Mouse (Mus musculus): Measurements from ENCODE around the gene Nmi.
"Not testable (repeated sequence)": the region's sequence is repeated elsewhere in the genome, so short reads cannot be mapped to it uniquely, and the experiment has no call there.

The Nmi gene

DNA sequence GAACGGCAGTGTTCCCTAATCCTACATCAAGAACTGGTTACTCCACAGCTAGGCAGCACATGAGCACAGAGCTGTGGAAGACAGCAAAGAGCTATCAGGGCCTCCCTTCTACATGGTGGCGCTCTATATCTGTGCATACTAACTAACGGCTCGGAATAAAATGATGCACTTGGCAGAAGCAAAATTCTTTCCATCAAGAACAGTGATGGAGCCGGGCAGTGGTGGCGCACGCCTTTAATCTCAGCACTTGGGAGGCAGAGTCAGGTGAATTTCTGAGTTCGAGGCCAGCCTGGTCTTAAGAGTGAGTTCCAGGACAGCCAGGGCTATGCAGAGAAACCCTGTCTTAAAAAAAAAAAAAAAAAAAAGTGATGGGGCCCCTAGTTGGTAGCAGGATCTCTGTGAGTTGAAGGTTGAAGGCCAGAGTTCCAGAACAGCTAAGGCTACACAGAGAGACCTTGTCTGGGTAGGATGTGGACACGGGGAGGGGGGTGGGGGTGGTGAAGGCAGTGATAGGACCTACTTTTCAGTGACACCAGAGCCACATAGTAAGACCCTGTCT, at the start of gene Nmi:
Gene Nmi (minus strand): TSS at position 85 of the 559 bp plus-strand sequence.
- in situ Hi-C loops (cut with MboI, MseI) = no loop called here

- in situ Hi-C loops (cut with MboI, MseI) = no loop called here
Observed at GRCm38 (mm10) chr2:52016361-52016760, 43.1 kb upstream of the Nmi start.

DNA sequence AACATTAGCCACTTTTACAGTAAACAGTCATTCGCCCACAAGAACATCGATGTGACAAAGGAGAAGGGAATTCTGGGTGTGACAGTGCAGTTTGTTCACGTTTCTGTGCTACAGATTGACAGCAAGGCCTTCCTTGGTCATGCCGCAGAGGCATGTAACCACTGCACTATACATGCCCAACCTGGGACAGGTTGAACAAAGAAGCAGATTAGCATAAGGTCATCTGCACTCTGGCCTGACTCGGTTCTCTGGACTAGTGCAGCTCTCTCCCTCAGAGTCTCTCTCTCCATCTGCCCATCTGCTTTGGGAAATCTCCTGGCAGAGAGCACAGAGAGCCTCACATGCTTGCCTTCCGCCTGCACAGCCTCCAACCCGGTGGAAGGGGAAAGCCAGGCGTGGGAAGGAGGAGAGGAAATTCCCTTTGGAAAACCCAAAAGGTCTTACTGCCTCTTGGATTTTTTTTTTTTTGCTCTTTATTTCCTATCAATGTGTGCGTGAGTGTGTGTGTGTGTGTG, 40.1 kb upstream of the Nmi start:
- in situ Hi-C loops (cut with MboI, MseI) = no loop called here

- in situ Hi-C loops (cut with MboI, MseI) = not testable (repeated sequence)
Observed at GRCm38 (mm10) chr2:52011820-52012219, 38.5 kb upstream of the Nmi start.

DNA sequence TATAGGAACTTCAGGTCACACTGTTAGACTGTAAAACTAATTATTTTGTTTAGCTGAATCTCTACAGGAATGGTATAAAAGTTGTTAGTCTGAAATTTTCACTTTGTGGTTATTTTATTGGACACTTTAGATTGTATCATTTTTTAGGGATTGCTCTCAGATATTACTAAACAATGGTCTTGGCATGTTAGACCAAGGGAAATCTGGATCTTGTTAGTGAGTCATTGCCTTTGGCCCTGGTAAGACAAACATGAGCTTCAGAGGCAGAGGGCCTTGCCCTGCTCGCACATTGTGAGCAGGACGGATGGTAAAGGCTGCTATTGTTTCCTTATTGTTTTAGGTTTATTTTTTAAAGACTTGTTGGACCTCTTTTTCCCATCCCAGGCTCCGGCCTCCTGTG, 33.1 kb upstream of the Nmi start:
- in situ Hi-C loops (cut with MboI, MseI) = no loop called here

- in situ Hi-C loops (cut with MboI, MseI) = not testable (repeated sequence)
Observed at GRCm38 (mm10) chr2:52002299-52002698, 29.0 kb upstream of the Nmi start.

DNA sequence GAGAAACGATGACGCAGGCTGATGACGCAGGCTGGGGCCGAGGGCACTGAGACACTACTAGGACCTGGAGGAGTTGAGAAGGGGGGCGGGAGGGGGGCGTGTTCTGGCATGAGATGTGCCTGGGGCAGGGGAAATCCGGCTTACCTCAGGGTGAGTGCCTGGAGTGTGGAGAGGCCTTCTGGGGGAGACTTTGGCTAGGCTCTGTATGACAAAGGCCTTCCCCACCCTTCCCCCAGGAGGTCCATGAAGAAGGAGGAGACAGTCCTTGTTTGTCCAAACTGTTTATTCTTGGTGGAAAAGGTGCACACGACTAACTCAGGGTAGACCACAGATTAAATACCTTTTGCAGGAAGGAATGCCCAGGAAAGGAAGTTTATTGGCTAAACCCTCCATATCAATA, 28.2 kb upstream of the Nmi start:
- in situ Hi-C loops (cut with MboI, MseI) = no loop called here

GRCm38 (mm10) chr2:51999996-52000395, 26.7 kb upstream of the Nmi start:
- in situ Hi-C loops (cut with MboI, MseI) = no loop called here

- in situ Hi-C loops (cut with MboI, MseI) = no loop called here
Observed at GRCm38 (mm10) chr2:51991447-51991846, 18.2 kb upstream of the Nmi start.

DNA sequence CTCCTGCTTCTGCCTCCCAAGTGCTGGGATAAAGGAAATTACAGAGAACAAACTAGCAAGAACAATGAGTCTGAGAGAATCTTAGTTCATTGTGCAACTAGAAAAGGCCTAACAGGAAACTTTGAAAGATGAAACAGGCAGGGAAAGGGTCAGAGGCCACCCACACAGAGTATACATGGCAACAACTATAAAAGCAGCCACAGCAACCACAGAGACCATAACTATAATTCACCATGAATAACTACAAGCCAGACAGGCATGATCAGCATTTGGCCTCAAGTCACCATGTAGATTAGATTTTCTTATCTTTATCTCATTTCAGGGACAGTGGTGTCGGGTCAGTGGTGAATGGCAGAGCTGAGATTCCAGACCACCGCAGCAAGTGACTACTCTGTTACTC, 16.3 kb upstream of the Nmi start:
- in situ Hi-C loops (cut with MboI, MseI) = no loop called here

GRCm38 (mm10) chr2:51986695-51987094, 13.4 kb upstream of the Nmi start:
- in situ Hi-C loops (cut with MboI, MseI) = no loop called here

- in situ Hi-C loops (cut with MboI, MseI) = no loop called here
Observed at GRCm38 (mm10) chr2:51986157-51986556, 12.9 kb upstream of the Nmi start.

GRCm38 (mm10) chr2:51985241-51985640, 11.9 kb upstream of the Nmi start:
- in situ Hi-C loops (cut with MboI, MseI) = no loop called here

DNA sequence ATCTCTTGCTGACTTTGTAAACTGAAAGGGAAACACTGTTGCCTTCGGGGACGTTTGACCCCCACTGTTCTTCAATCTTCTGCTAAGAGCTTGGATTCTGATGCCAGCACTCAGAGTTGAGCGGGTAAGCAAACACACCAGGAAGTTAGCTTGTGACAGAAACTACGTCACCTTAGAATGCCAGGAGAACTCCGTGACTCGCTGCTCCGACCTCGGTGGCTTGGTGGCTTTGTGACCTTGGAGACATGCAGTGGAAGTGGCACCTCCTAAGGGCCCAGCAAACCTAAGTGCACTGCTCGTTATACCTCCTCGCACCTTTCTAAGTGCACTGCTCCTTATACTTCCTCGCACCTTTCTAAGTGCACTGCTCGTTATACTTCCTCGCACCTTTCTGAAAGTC, 9.0 kb upstream of the Nmi start:
- in situ Hi-C loops (cut with MboI, MseI) = no loop called here

DNA sequence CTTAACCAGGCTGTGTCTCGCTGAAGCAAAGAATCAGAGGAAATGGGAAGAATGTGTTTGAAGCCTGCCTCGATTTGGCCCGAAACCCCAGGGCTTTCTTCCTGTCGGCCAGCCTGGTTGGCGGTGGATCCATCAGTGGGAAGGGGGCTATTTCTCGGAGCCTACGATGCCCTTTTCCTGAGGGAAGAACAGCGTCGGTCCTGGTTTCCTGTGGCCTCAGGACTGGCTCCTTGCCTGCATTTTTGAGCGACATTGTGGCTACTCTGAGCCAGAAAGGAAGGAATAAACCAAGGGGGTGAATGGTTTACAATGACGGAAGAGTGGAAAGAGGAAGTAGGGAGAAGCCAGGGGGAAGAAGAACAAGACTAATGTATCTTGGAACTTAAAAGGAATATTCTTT, 8.3 kb upstream of the Nmi start:
- in situ Hi-C loops (cut with MboI, MseI) = no loop called here

DNA sequence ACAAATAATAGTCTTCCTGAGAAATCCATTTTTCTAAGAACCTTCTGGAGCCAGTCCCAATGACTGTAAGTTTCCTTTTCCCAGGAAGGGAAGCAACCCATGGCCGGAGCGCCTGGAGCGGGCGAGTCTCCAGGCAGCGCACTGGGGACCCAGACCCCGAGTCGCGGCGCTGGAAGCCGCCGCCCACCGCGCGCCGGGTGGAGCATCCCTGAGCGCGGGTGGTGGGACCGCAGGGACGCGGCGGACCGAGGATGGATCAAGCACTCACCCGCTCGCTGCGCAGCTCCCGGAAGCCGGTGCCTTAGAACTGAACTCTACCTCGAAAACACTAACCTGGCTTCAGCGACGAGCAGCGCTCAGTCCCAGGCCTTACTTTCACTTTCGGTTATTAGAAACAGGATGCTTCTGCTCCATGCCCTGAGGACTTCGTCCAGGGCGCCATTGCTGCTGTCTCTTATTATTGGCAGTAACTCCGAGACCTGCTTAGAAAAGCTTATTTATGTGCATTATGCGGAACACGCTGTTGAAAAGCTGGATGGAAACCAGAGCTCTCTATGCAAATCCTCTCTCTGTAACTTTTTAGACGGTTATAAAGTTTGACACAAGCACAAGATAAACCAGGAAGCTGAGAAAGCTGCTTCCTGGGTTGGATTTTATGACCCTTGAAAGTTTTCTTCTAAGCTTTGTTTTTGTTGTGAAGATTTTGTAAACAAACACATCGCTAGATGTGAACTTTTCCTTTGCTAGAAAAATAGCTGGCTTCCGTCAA, 469 bp downstream of the Nmi start:
- in situ Hi-C loops (cut with MboI, MseI) = no loop called here

DNA sequence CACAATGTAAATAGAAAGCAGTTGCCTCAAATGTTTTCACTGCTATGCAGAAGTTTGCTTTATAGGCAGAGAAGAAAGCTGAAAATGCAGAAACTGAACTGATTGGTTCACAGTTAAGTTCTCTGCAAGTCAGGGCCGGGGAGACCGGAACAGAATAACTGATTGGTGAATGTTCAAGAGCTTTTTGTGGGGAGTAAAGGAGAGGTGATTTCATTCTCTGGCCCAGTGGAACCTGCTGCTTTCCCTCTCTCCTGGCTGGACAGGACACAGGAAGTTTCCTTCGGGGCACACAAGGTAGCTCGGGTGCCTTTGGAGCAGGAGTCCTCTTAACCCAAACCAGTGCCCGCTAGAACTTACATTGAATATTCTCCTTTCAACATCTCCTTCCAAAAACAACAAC, 1.2 kb downstream of the Nmi start:
- in situ Hi-C loops (cut with MboI, MseI) = no loop called here

GRCm38 (mm10) chr2:51970897-51971296, 2.4 kb downstream of the Nmi start:
- in situ Hi-C loops (cut with MboI, MseI) = no loop called here

GRCm38 (mm10) chr2:51967288-51967687, 6.0 kb downstream of the Nmi start:
- in situ Hi-C loops (cut with MboI, MseI) = no loop called here

DNA sequence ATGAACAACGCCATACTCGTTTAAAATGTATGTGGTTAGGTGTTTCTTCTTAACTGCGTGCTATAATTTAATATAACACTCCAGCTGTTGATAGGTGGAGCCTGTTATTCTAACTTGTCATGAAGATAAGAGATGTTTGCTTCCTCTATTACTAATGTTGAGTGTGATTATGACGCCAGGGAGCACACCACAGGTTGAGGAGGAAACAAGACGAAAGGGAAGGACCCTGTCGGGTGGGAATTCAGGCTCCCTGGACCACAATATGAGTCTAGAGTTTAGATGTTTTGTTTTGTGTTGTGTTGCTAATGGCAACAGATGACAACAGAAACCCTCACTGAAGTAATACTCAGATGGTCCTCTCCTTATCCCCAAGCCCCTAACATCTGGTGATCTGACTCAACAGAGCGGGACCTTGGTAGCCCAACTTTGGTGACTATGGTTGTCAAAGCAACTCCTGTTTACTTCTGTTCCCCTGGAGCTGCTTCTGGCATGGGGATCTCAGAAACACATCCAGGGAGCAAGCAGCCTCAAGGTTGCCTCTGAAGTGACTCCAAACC, 19.6 kb downstream of the Nmi start:
- in situ Hi-C loops (cut with MboI, MseI) = loop anchor here (5.0 kb wide), 1 partner anchor 69 kb away; no protein-coding TSS in a partner anchor

DNA sequence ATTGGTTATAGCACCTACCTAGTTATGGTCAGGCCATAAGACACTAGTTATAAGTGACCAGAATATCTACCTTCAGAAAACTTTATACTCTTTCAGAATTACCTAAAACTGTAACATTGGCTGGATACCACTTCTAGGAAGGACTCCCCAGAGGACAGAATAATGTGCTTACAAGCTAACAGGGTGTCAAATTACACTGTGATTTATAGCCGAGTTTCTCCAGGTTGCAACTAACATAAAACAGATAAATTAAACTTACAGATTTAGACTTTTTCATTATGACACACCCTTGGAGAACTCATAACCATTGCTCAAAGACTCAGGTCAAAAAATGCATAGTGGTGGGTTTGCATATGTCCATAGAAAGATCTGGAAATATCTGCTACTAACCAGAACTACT, 22.4 kb downstream of the Nmi start:
- in situ Hi-C loops (cut with MboI, MseI) = loop anchor here (5.0 kb wide), 1 partner anchor 71 kb away; no protein-coding TSS in a partner anchor

DNA sequence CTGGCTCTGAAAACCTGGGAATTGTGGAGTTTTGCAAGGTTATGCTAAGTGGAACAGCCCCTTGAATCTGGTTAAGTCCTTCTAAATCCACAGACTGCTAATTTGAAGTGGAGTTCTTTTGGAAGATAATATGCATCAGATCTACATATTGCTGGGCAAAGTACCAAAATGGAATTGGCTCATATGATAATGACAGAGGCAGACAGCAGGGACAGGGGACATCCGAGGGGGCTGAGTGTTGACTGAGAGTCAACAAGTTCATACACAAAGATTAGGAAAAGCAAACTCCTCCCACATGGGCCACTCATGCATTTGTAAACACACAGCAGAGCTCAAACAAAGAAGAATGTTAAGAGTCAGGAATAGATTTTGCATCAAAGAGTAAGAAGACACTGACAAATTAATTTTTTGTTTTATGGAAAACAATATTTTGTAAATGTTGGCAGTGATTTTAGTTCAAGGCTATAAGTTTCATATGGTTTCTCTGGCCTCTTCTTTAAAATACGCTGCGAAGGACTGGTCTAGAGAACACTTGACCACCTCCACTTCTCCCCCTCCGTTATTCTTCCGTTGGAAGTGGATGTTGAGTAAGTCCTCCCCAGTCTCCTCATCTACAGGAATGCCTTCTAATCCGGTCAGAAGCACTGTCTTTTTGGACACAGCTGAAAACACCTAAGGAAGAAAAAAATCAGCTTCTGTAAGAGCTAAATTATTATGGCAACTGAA, 25.0 kb downstream of the Nmi start:
- in situ Hi-C loops (cut with MboI, MseI) = no loop called here
